Mouse (Mus musculus) embryonic facial prominence, embryonic 13.5 days (tissue): Measurements from ENCODE around the gene Spg21. TPM values are rescaled to one million over a fixed set of nuclear protein-coding genes. Genes with fewer than 3 reads are reported as not detected.

ENCODE experiments used
- ATAC-seq: fragments of 200-750 bp; cut with Nextera tagmentation; 2 replicates; pipeline ENCODE4 v1.8.0; 2017; ENCODE audit warnings: low read depth; ENCODE audit not compliant: insufficient number of reproducible peaks, insufficient read depth, low FRiP score, low TSS enrichment
- H3K27ac ChIP-seq: fragments of 300-500 bp; sonication (generic); 2 replicates; pipeline ENCODE4 v1.5.1; 2015; ENCODE audit warnings: moderate library complexity, mild to moderate bottlenecking, inconsistent platforms
- H3K27me3 ChIP-seq: fragments of 300-500 bp; sonication (generic); 2 replicates; pipeline ENCODE4 v1.6.1; 2015; ENCODE audit warnings: mild to moderate bottlenecking, inconsistent platforms
- H3K36me3 ChIP-seq: fragments of 300-500 bp; sonication (generic); 2 replicates; pipeline ENCODE4 v1.6.1; 2015; ENCODE audit warnings: mild to moderate bottlenecking, inconsistent platforms
- H3K4me1 ChIP-seq: fragments of 300-500 bp; sonication (generic); 2 replicates; pipeline ENCODE4 v1.6.1; 2015; ENCODE audit warnings: inconsistent platforms
- H3K4me2 ChIP-seq: fragments of 300-500 bp; sonication (generic); 2 replicates; pipeline ENCODE4 v1.6.1; 2015; ENCODE audit warnings: moderate library complexity, mild to moderate bottlenecking, inconsistent platforms
- H3K4me3 ChIP-seq: fragments of 300-500 bp; sonication (generic); 2 replicates; pipeline ENCODE4 v1.5.1; 2015; ENCODE audit warnings: mild to moderate bottlenecking, inconsistent platforms
- H3K9ac ChIP-seq: fragments of 300-500 bp; sonication (generic); 2 replicates; pipeline ENCODE4 v1.6.1; 2015; ENCODE audit warnings: mild to moderate bottlenecking, inconsistent platforms
- H3K9me3 ChIP-seq: fragments of 300-500 bp; sonication (generic); 2 replicates; pipeline ENCODE4 v1.6.1; 2016; ENCODE audit warnings: inconsistent platforms
- WGBS: fragments of 180-500 bp; shearing (Covaris S2); methylation state at CpG from one replicate; pipeline ENCODE4 v1.1.7; 2015; ENCODE audit warnings: mixed read lengths; 5-methylcytosine and 5-hydroxymethylcytosine counted together
- polyA plus RNA-seq: library from polyadenylated mRNA; unstranded; fragments of >200 nt; fragmentation: Nextera tagmentation; extraction: Ambion mirVana; gene quantifications from 2 replicates; pipeline ENCODE4 v1.2.1, GENCODE M21; 2015

Gene Spg21
- polyA plus RNA-seq, 1 experiment from 2014 or later: 116 TPM

DNA sequence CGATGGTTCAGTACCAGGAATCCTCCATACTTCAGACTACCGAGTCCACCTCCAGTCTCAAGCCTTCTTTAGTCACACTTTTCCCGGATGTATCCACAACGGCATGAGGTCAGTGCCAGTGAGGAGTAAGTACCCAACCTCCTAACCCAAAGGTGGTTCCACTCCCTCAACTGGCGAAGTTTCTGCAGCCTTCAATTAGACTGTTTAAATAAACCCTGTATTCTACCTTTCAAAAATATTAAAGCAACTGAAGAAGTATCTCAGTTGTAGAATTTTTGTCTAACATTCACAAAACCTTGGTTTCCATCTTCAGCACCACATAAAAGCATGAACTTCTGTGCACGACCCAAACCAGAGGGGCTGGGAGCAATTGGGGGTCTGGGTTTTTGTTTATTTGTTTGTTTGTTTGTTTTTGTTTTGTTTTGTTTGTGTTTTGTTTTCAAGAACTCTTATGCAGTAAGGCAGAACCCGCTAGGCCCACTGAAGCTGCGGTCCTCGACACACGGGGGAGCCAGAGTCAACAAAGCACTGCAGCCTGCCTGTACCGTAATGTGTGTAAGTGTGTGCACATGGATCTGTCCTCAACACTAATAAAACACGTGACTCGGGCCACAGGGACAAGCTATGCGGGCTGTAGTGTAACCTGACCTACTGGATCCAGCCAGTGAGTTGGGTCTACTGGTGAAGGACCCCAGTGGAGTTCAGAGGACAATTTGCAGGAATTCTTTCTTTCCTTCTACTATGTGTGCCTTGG is 63.0 kb downstream of the Spg21 start:
- Histone ChIP-seq H3K4me1 (peaks cover 24% of the 10 kb centered on the region), H3K27me3 (no peaks in the 10 kb centered on the region), H3K36me3 (no peaks in the 10 kb centered on the region), H3K27ac (no peak overlapping the region), H3K4me2 (peak overlapping the region; percentile 43; the same call in 1 of the 2 replicates), H3K4me3 (no peak overlapping the region), H3K9ac (no peak overlapping the region), H3K9me3 (no peaks in the 10 kb centered on the region)
- ATAC-seq: no peak
- 23% methylated on average over 14 of the region's 14 CpGs for WGBS

DNA sequence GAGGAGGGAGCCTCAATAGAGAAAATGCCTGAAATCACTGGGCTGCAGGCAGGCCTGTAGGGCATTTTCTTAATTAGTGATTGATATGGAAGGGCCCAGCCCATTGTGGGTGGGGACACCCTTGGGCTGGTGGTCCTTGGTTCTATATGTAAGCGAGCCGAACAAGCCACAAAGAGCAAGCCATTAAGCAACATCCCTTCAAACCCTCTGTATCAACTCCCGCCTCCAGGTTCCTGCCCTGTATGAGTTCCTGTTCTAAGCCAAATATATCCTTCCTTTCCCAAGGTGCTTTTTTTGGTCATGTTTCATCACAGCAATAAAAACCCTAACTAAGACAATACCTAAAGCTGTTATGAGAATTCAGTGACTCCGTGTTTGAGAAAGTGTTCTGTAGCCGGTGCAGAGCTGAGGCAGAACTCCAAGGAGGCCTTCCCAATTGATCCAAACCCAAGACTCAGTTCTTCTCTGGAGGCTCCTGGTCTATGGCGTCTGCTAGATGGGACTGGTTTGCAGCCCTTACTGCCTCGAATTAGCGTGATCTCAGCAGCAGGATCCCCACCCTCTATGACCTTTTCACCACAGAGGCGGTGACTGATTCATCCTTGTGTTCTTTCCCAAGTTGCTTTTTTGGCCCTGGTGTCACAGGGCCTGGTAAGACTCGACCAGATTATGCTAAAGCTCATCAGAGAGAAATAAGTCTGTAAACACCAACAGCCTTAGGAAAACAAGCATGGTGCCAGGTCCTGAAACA is 64.9 kb downstream of the Spg21 start:
- Histone ChIP-seq H3K27ac (no peak overlapping the region), H3K9ac (no peak overlapping the region), H3K4me1 (peaks cover 13% of the 10 kb centered on the region), H3K9me3 (no peaks in the 10 kb centered on the region), H3K36me3 (no peaks in the 10 kb centered on the region), H3K4me2 (no peak overlapping the region), H3K27me3 (no peaks in the 10 kb centered on the region), H3K4me3 (no peak overlapping the region)
- no peak for ATAC-seq
- 84% methylated on average over 10 of the region's 10 CpGs for WGBS

DNA sequence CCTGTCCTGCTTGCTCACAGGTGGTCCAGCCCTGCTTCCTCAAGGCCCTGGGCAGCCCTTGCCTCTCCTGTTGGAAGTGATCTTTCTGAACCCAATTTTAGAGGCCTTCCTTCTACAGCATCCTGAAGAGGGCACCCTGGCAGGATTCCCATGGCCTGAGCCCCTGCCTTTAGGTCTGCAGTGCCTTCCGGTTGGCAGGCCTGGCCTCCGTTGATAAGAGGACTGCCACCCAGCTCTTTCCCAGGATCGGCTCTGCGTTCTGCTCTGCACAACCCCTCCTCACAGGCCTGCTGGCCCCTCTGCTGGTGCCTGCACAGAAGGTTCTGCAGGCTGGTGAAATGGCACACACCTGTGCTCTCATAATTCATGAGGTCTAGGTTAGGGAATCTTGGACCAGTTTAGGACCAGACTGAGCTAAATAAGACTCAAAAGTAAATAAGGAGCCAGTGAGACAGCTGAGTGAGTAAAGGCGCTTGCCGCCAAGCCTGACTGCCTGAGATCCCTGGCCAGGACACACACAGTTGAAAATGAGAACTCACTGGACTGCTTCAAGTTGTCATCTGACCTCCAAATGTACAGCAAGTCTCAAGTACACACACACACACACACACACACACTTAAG is 67.8 kb downstream of the Spg21 start:
- H3K9ac ChIP-seq: no peak overlapping the region
- no peaks in the 10 kb centered on the region for H3K36me3 ChIP-seq
- 86% methylated on average over 6 of the region's 6 CpGs for WGBS
- no peaks in the 10 kb centered on the region for H3K9me3 ChIP-seq
- H3K4me3 ChIP-seq: no peak overlapping the region
- no peak overlapping the region for H3K4me2 ChIP-seq
- H3K4me1 ChIP-seq: peaks cover 4% of the 10 kb centered on the region; the same call in 1 of the 2 replicates
- H3K27ac ChIP-seq: no peak overlapping the region
- H3K27me3 ChIP-seq: no peaks in the 10 kb centered on the region
- no peak for ATAC-seq

DNA sequence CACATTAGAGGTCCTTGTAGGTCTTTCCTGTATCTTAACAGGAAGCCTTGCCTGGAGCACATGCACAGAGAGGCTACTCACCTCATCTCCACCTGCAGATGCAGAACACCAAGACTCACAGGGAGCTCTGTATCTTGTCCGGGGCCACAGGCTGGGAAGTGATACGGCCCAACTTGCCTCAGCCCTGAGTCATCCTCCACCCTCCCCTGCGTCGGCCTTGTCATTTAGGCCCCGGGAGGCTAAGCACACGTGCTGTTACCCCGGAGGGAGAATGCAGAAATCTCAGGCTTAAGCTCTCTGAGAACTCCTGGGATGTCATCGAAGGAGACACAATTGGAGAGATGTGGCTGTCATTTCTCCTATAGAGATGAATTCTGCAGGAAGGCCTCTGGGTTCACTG is 68.9 kb downstream of the Spg21 start:
- Histone ChIP-seq H3K4me3 (no peak overlapping the region), H3K36me3 (no peaks in the 10 kb centered on the region), H3K27ac (no peak overlapping the region), H3K27me3 (no peaks in the 10 kb centered on the region), H3K9ac (no peak overlapping the region), H3K4me2 (no peak overlapping the region), H3K4me1 (no peaks in the 10 kb centered on the region), H3K9me3 (no peaks in the 10 kb centered on the region)
- 49% methylated on average over 8 of the region's 8 CpGs for WGBS
- ATAC-seq: no peak

DNA sequence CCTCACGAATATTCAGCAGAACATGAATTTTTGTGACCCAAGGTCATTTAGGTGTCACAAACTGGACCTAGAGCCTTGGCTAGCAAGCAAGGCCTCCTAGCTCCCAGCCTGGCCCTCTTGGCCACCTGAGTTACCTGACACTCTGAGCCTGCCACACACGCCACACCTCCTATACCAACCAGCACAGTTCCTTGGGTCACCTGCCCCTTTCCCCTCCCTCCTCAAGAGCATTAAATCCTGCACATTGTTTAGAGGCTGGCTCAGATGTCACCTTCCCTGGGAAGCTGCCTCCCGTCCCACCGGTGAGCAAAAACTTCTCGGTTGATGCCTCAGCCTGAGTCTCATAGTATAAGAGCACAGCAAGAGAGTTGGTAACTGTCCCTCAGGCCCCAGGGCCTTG is 70.5 kb downstream of the Spg21 start:
- Histone ChIP-seq H3K4me3 (no peak overlapping the region), H3K36me3 (no peaks in the 10 kb centered on the region), H3K4me2 (no peak overlapping the region), H3K9ac (no peak overlapping the region), H3K27me3 (no peaks in the 10 kb centered on the region), H3K27ac (no peak overlapping the region), H3K9me3 (no peaks in the 10 kb centered on the region), H3K4me1 (no peaks in the 10 kb centered on the region)
- WGBS: 74% methylated on average over 5 of the region's 5 CpGs
- no peak for ATAC-seq

DNA sequence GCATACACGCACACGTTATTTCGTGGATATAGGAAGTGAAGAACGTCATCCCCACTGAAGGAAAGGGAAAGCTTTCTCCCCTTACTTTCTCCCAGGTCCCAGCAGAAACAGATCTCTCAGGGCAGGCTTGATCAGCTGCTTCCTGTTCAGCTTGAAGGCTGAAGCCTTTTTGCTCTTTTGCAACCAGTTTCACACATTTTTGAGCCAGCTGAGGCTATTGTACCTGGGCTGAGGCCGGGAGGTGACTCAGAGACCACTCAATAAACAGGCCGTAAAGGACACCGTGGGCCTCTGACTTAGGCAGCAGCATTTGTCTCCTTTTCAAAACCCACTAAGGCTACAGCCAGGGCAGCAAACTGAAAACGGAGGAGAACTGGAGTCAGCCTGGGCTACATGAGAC is 72.2 kb downstream of the Spg21 start:
- H3K4me2 ChIP-seq: no peak overlapping the region
- H3K9ac ChIP-seq: no peak overlapping the region
- no peak overlapping the region for H3K27ac ChIP-seq
- no peak for ATAC-seq
- no peaks in the 10 kb centered on the region for H3K4me1 ChIP-seq
- no peaks in the 10 kb centered on the region for H3K9me3 ChIP-seq
- H3K36me3 ChIP-seq: no peaks in the 10 kb centered on the region
- 78% methylated on average over 8 of the region's 8 CpGs for WGBS
- no peak overlapping the region for H3K4me3 ChIP-seq
- H3K27me3 ChIP-seq: no peaks in the 10 kb centered on the region

DNA sequence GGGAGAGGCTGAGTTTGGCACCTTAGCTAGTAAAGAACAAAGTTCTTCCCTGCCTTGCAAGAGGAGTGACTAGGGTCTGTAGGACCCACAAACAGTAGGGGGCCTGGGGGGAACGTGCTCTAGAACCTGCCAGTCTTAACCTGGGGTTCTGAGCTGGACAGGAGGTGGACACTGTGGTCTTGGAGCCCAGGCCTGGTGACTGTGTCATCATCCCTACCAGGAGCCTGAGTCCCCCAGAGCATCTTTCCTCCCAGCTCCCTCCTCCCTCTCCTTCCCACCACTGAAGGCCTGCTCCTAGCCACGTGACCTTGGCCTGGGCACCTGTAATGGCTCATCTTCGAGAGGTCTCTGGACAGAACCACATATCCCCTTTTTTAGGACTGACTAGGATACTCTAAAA is 73.4 kb downstream of the Spg21 start:
- Histone ChIP-seq H3K4me2 (no peak overlapping the region), H3K27ac (no peak overlapping the region), H3K4me1 (no peaks in the 10 kb centered on the region), H3K36me3 (no peaks in the 10 kb centered on the region), H3K9ac (no peak overlapping the region), H3K27me3 (no peaks in the 10 kb centered on the region), H3K9me3 (no peaks in the 10 kb centered on the region), H3K4me3 (no peak overlapping the region)
- ATAC-seq: no peak
- WGBS: 88% methylated on average over 3 of the region's 3 CpGs

DNA sequence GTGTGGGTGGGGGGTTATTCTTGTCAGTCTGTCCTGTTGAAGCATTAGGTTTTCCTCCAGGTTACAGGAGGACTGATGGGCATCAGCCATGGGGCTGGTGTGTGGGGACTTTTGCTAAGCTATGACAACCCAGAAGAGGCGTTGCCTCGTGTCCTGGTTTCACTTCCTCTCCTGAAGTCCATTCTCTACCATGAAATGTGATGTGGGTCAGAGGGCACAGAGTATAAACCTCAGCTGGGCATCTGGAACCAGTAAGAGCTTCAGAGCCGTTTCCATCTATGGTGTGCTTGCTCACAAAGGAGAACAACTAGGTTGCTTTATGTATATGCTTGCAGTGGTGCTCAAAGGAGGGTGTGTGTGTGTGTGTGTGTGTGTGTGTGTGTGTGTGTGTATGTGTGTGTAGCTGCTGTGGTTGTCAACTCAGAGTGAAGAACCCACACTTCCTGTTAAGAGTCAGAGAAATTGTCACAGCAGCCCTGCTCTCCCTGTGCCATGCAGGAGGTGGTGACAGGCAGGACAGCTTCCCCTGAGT is 74.5 kb downstream of the Spg21 start:
- ATAC-seq: no peak
- no peak overlapping the region for H3K27ac ChIP-seq
- no peak overlapping the region for H3K4me2 ChIP-seq
- H3K36me3 ChIP-seq: no peaks in the 10 kb centered on the region
- no peaks in the 10 kb centered on the region for H3K27me3 ChIP-seq
- 48% methylated on average over 3 of the region's 3 CpGs for WGBS
- no peak overlapping the region for H3K9ac ChIP-seq
- H3K9me3 ChIP-seq: no peaks in the 10 kb centered on the region
- H3K4me1 ChIP-seq: no peaks in the 10 kb centered on the region
- no peak overlapping the region for H3K4me3 ChIP-seq

DNA sequence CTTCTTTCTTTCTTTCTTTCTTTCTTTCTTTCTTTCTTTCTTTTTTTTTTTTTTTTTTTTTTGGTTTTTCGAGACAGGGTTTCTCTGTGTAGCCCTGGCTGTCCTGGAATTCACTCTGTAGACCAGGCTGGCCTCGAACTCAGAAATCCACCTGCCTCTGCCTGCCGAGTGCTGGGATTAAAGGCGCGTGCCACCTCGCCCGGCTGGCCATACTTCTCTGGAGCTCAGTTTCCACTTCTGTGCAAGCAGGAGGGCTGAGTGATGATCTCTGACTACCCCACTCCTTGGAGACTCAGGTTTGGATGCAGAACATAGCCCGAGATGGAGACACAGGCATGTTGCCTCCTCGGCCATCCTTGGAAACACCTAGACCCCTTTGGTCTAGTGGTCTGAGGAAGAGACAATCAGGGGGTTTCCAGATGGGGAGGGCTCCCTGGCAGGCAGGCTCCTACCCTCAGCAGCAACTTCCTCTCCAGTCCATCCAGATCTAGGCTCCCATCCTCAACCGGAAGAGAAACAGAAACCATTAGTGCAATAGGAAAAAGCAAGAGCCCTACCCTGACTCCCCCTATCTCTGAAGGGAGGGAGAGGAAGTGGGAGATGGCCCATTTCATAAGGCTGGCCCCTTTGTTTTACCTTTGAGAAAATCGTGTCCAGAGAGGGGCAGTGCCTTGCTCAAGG is 75.2 kb downstream of the Spg21 start:
- no peak for ATAC-seq
- H3K9ac ChIP-seq: no peak overlapping the region
- WGBS: 80% methylated on average over 11 of the region's 11 CpGs
- H3K36me3 ChIP-seq: no peaks in the 10 kb centered on the region
- H3K4me3 ChIP-seq: no peak overlapping the region
- H3K27ac ChIP-seq: no peak overlapping the region
- H3K4me2 ChIP-seq: no peak overlapping the region
- H3K4me1 ChIP-seq: no peaks in the 10 kb centered on the region
- no peaks in the 10 kb centered on the region for H3K9me3 ChIP-seq
- no peaks in the 10 kb centered on the region for H3K27me3 ChIP-seq

DNA sequence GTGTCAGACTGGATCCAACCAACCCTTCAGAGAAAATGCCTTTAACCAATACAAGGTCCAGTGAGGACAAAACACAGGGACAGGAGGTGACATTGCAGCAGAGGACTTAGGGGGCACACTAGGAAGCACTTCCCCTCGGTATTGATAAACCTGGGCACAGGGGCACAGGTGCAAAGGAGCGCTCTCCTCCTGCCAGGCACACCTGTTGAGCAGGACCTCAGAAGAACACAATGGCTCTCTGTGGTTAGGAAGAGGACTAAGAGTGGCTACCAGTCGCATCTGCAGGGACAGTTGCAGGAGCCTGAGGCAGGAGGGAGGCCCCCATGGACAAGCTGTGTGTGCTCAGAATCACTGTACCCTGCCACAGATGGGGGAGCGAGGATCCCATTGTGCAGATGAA is 75.7 kb downstream of the Spg21 start:
- H3K4me3 ChIP-seq: no peak overlapping the region
- H3K4me1 ChIP-seq: peaks cover 4% of the 10 kb centered on the region
- no peak overlapping the region for H3K27ac ChIP-seq
- no peaks in the 10 kb centered on the region for H3K36me3 ChIP-seq
- no peaks in the 10 kb centered on the region for H3K9me3 ChIP-seq
- no peak overlapping the region for H3K9ac ChIP-seq
- no peaks in the 10 kb centered on the region for H3K27me3 ChIP-seq
- ATAC-seq: no peak
- WGBS: 69% methylated on average over 4 of the region's 4 CpGs
- no peak overlapping the region for H3K4me2 ChIP-seq
